Mouse (Mus musculus) frontal cortex, postnatal 14 days (tissue): ENCODE data around the gene Mrap2.
"Not testable (repeated sequence)": the region's sequence is repeated elsewhere in the genome, so short reads cannot be mapped to it uniquely, and the experiment has no call there.

Source experiments
- DNase-seq, 2 experiments: peaks; one replicate each; pipeline ENCODE4 v3.0.0; 2022; ENCODE audit warnings: low spot score in 2 of 2

The Mrap2 gene

GRCm38 (mm10) chr9:87144106-87144505 lies at the start of gene Mrap2:
TSS of gene Mrap2 (plus strand) at chr9:87144306.
- DNase-seq: peak; percentile 24 to 61

- no peak for DNase-seq
Measured at GRCm38 (mm10) chr9:87097989-87098388, 46.1 kb upstream of the Mrap2 start.

- DNase-seq: no peak
Measured at GRCm38 (mm10) chr9:87115019-87115418, 29.1 kb upstream of the Mrap2 start.

- no peak for DNase-seq
Measured at GRCm38 (mm10) chr9:87115456-87115931, 28.6 kb upstream of the Mrap2 start.

GRCm38 (mm10) chr9:87115978-87116377 lies 28.1 kb upstream of the Mrap2 start:
- DNase-seq: no peak

GRCm38 (mm10) chr9:87118996-87119395 lies 25.1 kb upstream of the Mrap2 start:
- no peak for DNase-seq

DNA sequence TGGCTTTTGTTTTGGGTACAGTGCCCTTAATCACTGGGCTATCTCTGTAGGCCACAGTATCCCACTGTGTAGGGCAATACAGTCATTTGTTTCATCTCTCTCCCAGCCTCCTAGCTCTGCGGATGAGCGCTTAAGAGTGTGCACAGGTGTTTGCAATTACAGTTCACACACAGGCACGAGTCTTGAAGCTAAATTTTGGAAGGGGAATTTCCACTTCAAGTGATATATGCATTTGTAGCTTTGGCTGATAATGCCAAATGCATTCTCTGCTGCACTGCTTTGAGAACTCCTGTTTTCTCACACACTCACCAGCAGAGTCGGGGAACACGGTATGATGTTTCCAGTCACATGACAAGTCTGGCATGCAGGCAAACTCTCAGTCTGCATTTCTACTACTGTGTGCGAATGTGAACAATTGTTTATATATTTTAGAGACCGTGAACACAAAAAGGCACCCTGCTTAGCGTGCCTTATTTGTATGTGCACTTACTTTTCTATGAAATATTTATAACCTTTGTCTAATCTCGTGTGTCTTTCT lies 22.1 kb upstream of the Mrap2 start:
- no peak for DNase-seq

DNA sequence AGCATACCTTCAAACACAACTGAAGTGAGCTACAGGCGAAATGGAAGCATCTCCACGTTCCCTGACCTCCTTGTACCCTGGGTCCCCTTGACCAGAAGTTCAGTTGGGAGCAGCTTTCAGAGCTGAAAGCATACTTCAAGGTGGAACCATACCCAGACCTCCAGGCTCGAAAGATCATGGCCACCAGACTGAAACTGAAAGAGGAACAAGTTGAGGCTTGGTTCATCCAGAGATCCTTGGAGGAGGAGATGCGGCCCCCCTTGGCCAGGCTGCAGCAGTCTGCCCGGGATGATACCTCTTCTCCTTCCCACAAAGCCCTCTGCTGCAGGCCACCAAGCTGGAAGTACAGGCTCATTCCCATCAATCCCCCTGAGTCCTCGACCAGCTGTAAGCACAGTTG lies 17.1 kb upstream of the Mrap2 start:
- not testable (repeated sequence) for DNase-seq

GRCm38 (mm10) chr9:87135765-87136558 lies 8.1 kb upstream of the Mrap2 start:
- DNase-seq: no peak

- no peak for DNase-seq
Measured at GRCm38 (mm10) chr9:87143076-87143475, 1.0 kb upstream of the Mrap2 start.

DNA sequence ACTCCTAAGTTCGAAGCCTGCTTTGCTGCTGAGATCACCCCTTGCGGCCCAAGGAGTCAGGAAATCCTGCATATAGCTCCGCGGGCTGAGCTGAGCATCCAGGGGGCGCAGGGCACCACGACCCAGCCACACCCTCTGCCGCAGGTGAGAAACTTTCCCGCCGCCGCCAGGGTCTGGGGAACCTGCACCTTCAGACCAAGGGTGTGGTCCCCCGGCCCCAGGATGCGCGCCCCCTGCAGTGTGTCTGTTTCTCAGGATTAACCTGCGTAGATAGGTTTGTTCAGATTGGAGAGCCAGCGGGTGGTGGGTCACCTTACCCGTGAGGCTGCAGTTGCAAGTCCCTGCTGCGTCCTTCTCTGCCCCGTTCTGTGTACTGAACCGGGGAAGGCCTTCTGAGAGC lies 426 bp downstream of the Mrap2 start:
- DNase-seq: no peak

DNA sequence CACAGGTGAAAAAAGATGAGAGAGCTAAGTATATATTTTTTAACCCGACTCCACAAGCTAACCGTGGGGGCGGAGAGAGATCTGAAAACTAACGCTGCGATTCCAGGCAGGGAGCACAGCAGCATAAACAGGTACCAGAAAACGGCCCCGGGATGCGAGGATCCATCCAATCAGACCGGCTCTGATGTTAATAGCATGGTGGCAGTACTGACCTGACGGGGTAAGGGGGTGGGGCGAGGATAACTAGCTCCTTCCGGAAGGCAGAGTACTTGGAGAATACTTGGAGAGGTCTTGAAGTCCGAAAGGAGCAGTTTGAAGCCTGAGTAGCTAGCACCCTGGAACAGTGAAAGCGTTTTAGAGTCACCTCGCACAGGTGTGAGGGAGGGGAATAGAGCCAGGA lies 1.1 kb downstream of the Mrap2 start:
- DNase-seq: no peak

- no peak for DNase-seq
Measured at GRCm38 (mm10) chr9:87145671-87146070, 1.6 kb downstream of the Mrap2 start.

DNA sequence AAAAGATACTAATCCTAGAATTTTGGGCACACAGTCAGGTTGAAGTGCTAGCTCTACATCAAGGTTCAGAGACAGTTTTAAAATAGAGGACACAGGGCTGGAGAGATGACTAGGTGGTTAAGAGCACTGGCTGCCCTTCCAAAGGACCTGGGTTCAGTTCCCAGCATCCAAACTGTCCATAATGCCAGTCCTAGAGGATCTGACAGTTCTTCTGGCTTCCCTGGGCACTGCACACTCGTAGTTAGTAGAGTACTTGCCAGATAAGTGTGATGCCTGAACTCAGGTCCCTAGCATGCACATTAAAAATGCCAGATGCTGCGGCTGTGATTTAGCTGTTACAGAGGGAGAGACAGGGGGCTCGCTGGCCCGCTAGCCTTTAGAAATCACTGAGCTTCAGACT lies 2.3 kb downstream of the Mrap2 start:
- no peak for DNase-seq

- DNase-seq: no peak
Measured at GRCm38 (mm10) chr9:87147927-87148326, 3.8 kb downstream of the Mrap2 start.

DNA sequence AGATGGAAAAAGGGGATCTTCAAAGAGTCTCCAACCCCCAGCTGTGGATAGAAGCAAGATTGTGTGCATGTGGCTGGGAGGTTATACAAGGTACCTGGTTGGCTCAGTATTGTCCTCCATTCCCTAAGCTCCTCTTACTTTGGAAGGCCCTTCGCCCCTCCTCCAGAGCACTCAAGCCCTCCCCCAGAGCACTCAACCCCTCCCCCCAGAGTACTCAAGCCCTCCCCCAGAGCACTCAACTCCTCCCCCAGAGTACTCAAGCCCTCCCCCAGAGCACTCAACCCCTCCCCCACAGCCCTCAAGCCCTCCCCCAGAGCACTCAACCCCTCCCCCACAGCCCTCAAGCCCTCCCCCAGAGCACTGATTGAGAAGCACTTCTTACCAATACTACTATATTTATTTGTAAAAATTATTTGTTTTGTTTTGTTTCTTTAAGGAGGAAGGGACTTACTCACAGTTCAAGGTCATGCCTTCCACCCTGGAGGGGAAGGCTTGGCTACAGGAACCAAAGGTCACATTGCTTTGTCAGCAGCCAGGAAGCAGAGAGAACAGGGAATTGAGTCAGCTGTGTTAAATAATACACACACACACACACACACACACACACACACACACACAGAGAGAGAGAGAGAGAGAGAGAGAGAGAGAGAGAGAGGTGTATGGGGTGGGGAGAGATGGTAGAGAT lies 8.7 kb downstream of the Mrap2 start:
- DNase-seq: no peak

DNA sequence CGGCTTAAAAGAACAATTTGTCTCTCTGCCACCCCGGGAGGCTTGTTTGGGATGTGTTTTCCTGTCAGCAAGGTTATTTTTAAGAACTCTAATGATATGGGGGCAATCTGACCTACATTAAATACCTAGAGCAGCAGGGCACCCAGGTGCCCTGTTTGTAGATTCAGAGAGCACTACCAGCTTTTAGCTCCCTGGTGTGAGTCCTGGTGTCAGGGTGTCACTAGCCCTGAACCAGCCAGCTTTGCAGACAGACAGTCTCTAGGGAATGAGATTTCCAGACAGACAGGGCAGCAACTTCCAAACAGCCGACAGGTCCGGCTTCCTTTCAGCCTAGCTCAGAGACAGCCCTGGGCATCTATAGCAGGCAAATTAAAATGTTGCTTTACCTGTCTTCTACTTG lies 18.5 kb downstream of the Mrap2 start:
- DNase-seq: no peak

DNA sequence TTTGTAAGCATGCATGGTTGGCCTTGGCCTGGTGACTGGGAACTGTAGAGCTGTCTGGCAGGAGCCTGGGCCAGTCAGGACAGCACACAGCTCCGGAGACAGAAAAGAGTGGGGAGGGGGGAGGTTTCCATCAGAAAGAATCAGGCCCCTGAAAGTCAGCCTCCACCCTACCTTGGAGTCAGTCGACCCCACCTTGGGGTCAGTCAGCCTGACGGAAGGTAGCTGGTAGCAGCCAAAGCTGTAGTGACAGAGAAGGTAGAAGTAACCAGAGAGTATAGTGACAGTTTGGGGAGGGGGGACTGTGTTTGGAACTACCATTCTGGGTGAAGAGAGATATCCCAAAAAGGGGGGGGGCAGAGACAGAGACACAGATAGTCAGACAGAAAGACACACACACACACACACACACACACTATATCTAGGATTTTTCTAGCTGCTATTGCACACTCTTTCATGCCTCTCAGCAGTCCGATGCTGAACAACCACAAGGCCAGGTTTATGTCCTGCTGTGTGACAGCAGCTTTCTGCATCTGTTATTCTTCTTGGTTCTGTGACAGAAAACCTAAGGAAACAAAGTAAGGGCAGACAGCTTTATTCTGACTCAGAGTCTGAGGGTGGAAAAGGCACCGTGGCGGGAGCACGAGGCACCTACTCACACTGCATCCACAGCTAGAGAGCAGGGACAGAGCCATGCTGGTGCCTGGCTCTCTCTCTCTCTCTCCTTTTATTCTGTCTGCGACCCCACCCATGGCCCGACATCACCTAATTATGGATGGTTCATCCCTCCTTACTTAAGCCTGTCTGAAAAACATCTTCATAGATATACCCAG lies 23.1 kb downstream of the Mrap2 start:
- DNase-seq: no peak

DNA sequence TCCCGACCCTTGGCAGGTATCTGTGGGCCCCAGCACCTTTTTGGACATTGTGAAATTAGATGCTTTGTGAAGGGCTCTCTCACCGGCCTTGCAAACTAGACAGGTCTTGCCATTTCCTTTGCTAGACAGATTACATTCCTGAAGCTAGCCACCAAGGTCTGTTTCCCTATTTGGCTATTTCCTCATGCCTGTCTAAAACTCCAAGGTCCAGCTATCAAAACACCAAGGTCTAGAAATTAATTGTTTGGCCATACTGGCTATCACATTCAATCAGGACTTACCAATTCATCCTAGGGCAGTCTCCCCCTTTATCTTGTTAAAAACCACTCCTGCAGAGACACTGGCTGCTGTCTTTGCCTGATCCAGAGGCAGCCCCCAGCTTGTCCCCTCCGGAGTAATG lies 23.9 kb downstream of the Mrap2 start:
- no peak for DNase-seq

DNA sequence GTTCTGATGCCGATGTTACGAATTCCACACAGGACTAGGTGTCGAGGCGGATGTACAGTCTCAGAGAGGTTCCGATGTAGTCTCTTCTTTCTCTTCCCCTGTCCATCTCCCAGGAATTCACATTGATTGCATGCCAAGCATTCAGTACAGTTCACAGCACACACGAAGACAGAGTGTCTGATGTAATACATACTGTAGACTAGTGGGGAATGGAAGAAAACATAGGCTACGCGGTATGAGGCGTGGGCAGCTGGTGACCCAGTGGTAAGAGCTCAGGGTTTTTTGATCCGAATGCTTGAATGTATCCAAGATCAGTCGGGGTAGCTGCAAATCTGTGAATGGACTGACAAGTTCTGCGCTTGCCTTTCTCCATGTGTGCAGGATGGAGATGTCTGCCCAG lies 25.0 kb downstream of the Mrap2 start:
- no peak for DNase-seq

DNA sequence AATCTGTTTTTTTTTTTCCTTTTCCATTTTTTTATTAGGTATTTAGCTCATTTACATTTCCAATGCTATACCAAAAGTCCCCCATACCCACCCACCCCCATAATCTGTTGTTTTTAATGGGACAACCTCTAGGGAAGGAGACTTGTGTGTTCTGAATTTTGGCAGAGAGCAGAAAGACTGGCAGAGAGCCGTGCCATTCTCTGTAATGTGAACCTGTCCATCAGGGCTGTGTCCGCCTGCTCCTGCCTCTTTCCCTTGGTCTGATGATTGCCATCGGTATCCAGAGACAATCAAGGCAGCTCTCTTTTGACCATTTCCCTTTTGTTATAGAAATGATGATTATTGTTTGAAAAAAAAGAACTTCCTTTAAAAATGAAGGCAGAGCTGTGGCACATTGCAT lies 26.8 kb downstream of the Mrap2 start:
- no peak for DNase-seq

DNA sequence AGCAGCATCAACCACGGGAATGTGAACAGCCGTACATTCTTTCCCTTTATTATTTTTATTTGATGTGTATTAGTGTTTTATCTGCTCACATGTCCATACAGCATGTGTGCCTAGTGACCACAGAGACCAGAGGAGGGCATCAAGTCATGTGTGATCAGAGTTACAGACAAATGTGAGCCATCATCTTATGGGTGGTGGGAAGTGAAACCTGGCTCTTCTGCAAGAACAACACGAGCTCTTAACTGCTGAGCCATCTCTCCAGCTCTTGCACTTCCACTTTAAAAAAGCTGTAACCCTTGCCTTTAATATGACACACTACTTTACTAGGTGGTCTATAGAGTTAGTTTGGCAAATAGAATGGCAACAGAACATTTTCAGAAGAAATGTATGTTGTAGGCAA lies 27.4 kb downstream of the Mrap2 start:
- no peak for DNase-seq
